Mouse (Mus musculus) spleen, adult 2 months (tissue): ENCODE data around the gene Fbxw16.
"Not testable (repeated sequence)": the region's sequence is repeated elsewhere in the genome, so short reads cannot be mapped to it uniquely, and the experiment has no call there.

Source experiments
- CTCF ChIP-seq: fragments of 200-500 bp; IDR thresholded peaks from 2 replicates; pipeline ENCODE4 v1.5.1; 2011; ENCODE audit warnings: mild to moderate bottlenecking, inconsistent platforms; ENCODE audit not compliant: insufficient read depth, insufficient read length, insufficient replicate concordance; ENCODE audit errors: extremely low read depth
- POLR2A ChIP-seq: fragments of 200-500 bp; IDR thresholded peaks from 2 replicates; pipeline ENCODE4 v1.6.1; 2011; ENCODE audit warnings: low read depth, low read length, inconsistent platforms

DNA sequence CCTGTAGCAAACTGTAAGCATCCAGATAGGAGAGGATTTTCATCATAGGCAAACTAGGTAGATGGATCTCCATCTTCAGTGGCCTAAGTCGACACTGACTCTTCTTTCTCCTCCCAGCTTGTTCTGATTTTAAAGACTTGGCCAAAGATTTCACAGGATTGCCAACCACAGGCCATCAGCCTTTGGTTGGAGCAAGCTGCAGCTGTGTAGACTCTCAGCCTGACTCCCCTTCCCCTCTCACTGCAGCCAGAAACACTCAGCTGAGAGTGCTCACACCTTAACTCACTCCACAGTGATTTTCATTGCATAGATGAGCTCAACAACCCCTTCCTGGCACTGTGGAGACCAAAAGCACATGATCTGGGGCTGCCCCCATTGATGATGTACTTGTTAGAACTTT, 46.8 kb upstream of the Fbxw16 start, which contains the start of gene Fbxw19:
- TF ChIP-seq POLR2A, CTCF: not testable (repeated sequence)
